Mouse (Mus musculus) lung, adult 2 months (tissue): ENCODE data around the gene Lyst.

Experiments used
- CTCF ChIP-seq: fragments of 200-500 bp; IDR thresholded peaks from 2 replicates; pipeline ENCODE4 v1.5.1; 2011; ENCODE audit warnings: mild to moderate bottlenecking, low read length, control low read depth; ENCODE audit not compliant: insufficient read depth
- POLR2A ChIP-seq: fragments of 200-500 bp; IDR thresholded peaks from 2 replicates; pipeline ENCODE4 v1.6.1; 2011; ENCODE audit warnings: low read depth, mild to moderate bottlenecking, control low read depth, low read length, borderline replicate concordance; ENCODE audit errors: extremely low read depth

DNA sequence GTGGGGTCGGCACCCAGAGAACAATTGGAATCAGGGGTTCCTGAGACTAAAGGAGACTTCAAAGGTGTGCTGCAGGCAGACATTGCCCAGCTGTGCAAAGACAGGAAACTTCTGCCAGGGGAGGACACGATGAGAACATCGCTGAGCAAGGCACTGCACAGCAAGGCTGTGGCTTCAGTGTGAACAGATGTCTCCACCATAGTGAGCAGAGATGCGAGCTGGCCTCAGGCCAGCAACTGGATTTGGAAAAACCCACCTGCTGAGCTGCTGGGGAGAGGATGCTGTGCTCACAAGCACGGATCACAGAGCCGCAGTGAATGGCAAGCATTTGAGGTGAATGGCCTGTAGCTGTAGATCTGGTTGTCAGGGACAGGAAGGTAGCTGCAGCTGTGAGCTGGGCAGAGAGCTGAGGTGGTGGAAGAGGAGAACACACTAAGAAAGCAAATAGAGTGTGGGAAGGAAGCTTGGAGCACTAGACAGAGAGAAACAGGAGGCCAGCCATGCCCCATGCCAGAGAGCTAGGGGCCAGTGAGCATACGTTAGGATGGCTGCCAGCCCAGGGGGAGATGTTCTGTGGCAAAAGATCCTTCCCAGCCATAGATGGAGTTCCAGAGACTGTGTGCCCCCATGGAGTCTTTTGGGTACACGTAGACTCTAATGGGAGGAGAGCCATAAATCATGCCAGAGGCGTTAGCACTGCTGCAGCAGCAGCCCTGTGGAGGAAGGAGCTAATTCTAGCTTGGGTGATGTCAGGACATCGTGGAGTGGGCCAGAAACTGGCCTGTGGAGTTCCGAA, 218.3 kb downstream of the Lyst start:
- TF ChIP-seq POLR2A (no peak), CTCF (no peak)
